Mouse (Mus musculus) liver, embryonic 14.5 days (tissue): ENCODE data around the gene Elovl1.

Experiments
- CTCF ChIP-seq: IDR thresholded peaks from 2 replicates; pipeline ENCODE4 v1.5.1; 2016; ENCODE audit warnings: antibody characterized with exemption, low read depth, control low read depth
- EP300 ChIP-seq: IDR thresholded peaks from 2 replicates; pipeline ENCODE4 v1.6.1; 2016; ENCODE audit warnings: antibody characterized with exemption, low read depth

DNA sequence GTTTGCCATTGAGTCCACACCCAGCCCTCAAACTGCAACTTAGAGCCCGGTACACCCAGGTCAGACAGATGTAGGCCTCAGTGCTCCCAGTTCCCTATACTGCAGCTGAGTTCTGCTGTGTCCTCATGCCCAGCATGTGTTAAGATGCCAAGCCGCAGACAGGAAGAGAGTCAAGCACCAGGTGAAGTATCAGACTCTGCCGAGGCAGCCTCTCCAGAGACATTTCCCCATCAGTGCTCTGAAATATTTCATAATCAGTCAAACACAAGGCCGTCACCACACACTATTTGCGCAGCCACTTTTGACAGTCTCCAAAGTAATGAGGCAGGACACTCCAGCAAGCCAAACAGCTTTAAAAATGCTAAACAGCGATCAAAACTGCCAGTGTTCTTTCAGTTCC is 29.5 kb upstream of the Elovl1 start:
- TF ChIP-seq CTCF, result no peak
- no peak for TF ChIP-seq EP300
